8 mouse cellular contexts compared by ENCODE assay signal in genomic region chr9:56864832-56865231, GRCm38 (mm10). TPM values are rescaled to one million over a fixed set of nuclear protein-coding genes. Genes with fewer than 3 reads are reported as not detected.
DNase-seq lines count a peak whose midpoint lies in the region; ATAC-seq and TF ChIP-seq lines count a peak whose summit lies in the region.

TSS of gene Cspg4 (plus strand) at chr9:56865033.

- H3K9me3 ChIP-seq in hindbrain, embryonic 12.5 days (replicated peaks): no peaks in the 10 kb centered on the region

- no peak for ATAC-seq in hindbrain, embryonic 12.5 days (ENCODE audit: low FRiP score)
- ATAC-seq in erythroblast, adult 5-6 weeks (replicated peaks; ENCODE audit: low FRiP score, poor library complexity, severe bottlenecking): no peak

- H3K27me3 ChIP-seq in hindbrain, embryonic 12.5 days: peaks cover 42% of the 10 kb centered on the region
- H3K27me3 ChIP-seq in testis, adult 2 months (ENCODE audit: control insufficient read depth, insufficient read depth, low read length): no peaks in the 10 kb centered on the region

- no peaks in the 10 kb centered on the region for H3K36me3 ChIP-seq in hindbrain, embryonic 12.5 days
- H3K36me3 ChIP-seq in testis, adult 2 months (ENCODE audit: control insufficient read depth, insufficient read depth, low read length): no peaks in the 10 kb centered on the region

- peak within 1 kb of the TSS; percentile 41 for H3K9ac ChIP-seq in hindbrain, embryonic 12.5 days

- H3K4me3 ChIP-seq in gastrocnemius, adult 2 months: peak within 1 kb of the TSS; percentile 74
- H3K4me3 ChIP-seq in hindbrain, embryonic 12.5 days: peak within 1 kb of the TSS; percentile 29
- H3K4me3 ChIP-seq in testis, adult 2 months (ENCODE audit: control insufficient read depth, low read depth, low read length): peak within 1 kb of the TSS; percentile 5; the same call in 1 of the 2 replicates

- TF ChIP-seq CTCF in gastrocnemius, adult 2 months (IDR thresholded peaks at IDR 0.05): no peak
- no peak for TF ChIP-seq CTCF in testis, adult 2 months (IDR thresholded peaks at IDR 0.05; ENCODE audit: control insufficient read depth, insufficient read depth, insufficient replicate concordance, low read depth, low read length)

- H3K4me1 ChIP-seq in hindbrain, embryonic 12.5 days: peaks cover 23% of the 10 kb centered on the region
- peaks cover 4% of the 10 kb centered on the region; the same call in 1 of the 2 replicates for H3K4me1 ChIP-seq in testis, adult 2 months (ENCODE audit: control insufficient read depth, insufficient read depth, low read length)

- DNase-seq in cerebellum, postnatal 10 days: peak; percentile 49 to 71
- DNase-seq in cerebellum, adult 18-20 months: no peak
- DNase-seq in gastrocnemius, adult 2 months: peak; percentile 86
- no peak for DNase-seq in left cerebral cortex, adult 8-10 months (ENCODE audit: low spot score in 2 of 2)
- DNase-seq in lung, postnatal 36 days: peak; percentile 62

- WGBS in hindbrain, embryonic 12.5 days: 4% methylated on average over 21 of the region's 24 CpGs

- peak within 1 kb of the TSS; percentile 50 for H3K4me2 ChIP-seq in hindbrain, embryonic 12.5 days (replicated peaks)

- H3K27ac ChIP-seq in gastrocnemius, adult 2 months: peak within 1 kb of the TSS; percentile 87
- H3K27ac ChIP-seq in hindbrain, embryonic 12.5 days: 0 out of 2 replicates have a peak within 1 kb of the TSS, but pooled peaks have one; percentile 30
- peak within 1 kb of the TSS; percentile 8; the same call in 1 of the 2 replicates for H3K27ac ChIP-seq in testis, adult 2 months (ENCODE audit: control insufficient read depth, insufficient read depth, low read depth, low read length)

- 0 out of 2 replicates have a peak, but pooled peaks have one; percentile 28 for TF ChIP-seq POLR2A in testis, adult 2 months (IDR thresholded peaks at IDR 0.05; ENCODE audit: control insufficient read depth, low read depth, low read length)

- intact Hi-C loops in gastrocnemius, adult 2 months (cut with DNase I): no loop called here

RNA-seq across cellular contexts. Expression of gene Cspg4, which starts in this region (rescaled TPM):
- 1 to 10 TPM; 5.7 to 6.0 TPM for total RNA-seq in gastrocnemius, adult 2 months (2021)
- 6.8 and 8.9 TPM in 2 replicates for polyA plus RNA-seq in hindbrain, embryonic 12.5 days (2016; fragmentation: Nextera tagmentation; extraction: Ambion mirVana)
- total RNA-seq in left cerebral cortex, adult 8-10 months (2022): 10 to 100 TPM; 14.2 to 17.9 (median 15.9) TPM
- 1.1 and 1.2 TPM in 2 replicates for polyA plus RNA-seq in testis, adult 2 months (2012; rRNA removed)
- total RNA-seq in erythroblast, adult 5-6 weeks (2015; ENCODE audit: low replicate concordance): not detected in 2 replicates
- 0.28 TPM in 1 of 2 replicates, not detected in the other for total RNA-seq in erythroblast, adult 5-6 weeks (2017; ENCODE audit: low replicate concordance)

Comparison
In these comparisons a context has a peak if more than half of its experiments do, and no peak if none do; other contexts are left out.
1. RNA of gene Cspg4 (total RNA-seq): 14.2 to 17.9 TPM in left cerebral cortex, adult 8-10 months and 5.7 to 6.0 TPM in gastrocnemius, adult 2 months; 0.28 TPM in erythroblast, adult 5-6 weeks; every median in the first group is over 4 times any median in the second.
2. DNase-seq: peak in cerebellum, postnatal 10 days (2 of 2), gastrocnemius, adult 2 months (single experiment) and lung, postnatal 36 days (single experiment); none in cerebellum, adult 18-20 months (0 of 2) and left cerebral cortex, adult 8-10 months (0 of 2).
3. H3K27ac ChIP-seq: peak in every context shown above with its lines; median percentile 87 in gastrocnemius, adult 2 months; 30 in hindbrain, embryonic 12.5 days; 8 in testis, adult 2 months.
4. H3K4me3 ChIP-seq: peak in every context shown above with its lines; median percentile 74 in gastrocnemius, adult 2 months; 29 in hindbrain, embryonic 12.5 days; 5 in testis, adult 2 months.